Mouse (Mus musculus) urinary bladder, postnatal 4 days (tissue): ENCODE measurements around the gene Ttc28.

Experiments used
- DNase-seq, 2 experiments: peaks; one replicate each; pipeline ENCODE4 v3.0.0; 2021 to 2022; ENCODE audit warnings: low spot score in 2 of 2

Gene Ttc28

DNA sequence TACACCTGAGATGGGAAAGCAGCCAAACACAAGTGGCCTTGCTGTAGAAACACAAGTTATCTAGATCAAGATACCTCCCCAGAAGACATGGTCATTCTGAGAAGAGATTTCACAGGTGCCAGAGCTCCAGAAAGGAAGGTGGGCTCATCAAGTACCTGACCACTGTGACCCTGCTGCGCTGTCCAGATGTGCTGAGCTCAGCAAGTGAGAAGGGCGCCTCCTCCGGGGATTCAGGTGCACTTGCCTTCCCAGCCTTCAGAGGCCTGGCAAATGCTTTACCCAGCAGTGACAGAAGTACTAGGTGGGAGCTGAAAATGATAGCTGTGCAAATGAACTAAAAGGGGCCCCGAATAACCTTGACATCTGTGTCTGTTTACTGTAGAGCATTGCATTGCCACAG is 78.6 kb downstream of the Ttc28 start:
- no peak for DNase-seq

DNA sequence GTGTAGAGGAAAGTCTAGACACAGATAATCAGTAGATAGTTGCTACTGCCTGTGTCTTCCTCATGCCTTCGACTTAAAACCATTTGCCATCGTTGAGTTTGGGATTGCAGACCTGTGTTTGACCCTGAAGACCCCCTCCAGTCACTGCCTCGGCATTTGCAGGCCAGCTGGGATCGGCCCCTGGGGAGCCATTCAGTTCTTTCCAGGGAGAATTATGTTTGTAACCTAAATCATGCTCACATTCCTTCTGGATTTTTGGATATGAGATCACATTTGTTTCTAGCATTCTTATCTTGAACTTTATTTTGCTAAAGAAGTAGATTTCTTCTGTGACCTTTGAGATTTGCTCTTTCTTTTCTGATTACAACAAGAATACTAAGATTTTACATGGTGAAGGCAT is 80.5 kb downstream of the Ttc28 start:
- no peak for DNase-seq

GRCm38 (mm10) chr5:110960890-110961289 is 81.3 kb downstream of the Ttc28 start:
- no peak for DNase-seq

DNA sequence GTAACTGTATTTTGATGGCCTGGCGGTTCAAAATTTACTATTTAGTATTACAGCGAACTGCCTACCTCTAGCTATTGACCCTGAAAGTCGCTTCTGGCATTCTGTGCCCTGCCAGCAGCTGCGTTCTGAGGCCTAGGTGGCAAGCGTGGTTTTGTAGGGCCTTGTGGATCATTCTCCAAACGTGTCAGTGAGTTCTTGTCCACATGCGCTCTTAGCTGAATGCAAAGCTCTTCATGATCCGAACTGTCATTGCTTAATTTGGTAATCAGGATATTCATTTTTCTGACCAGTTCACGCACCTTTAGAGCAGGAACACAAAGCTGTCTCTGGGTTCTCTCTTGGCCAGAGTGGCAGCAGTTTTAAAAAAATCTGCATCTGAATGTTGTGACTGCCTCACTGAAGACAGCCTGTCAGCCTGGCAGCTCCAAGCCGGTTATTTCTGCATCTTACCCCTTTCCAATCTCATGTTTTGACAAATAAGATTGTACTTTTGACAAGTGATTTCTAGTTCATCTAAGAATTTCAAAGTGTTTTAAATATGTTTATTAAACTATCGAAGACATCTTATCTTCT is 88.0 kb downstream of the Ttc28 start:
- no peak for DNase-seq

DNA sequence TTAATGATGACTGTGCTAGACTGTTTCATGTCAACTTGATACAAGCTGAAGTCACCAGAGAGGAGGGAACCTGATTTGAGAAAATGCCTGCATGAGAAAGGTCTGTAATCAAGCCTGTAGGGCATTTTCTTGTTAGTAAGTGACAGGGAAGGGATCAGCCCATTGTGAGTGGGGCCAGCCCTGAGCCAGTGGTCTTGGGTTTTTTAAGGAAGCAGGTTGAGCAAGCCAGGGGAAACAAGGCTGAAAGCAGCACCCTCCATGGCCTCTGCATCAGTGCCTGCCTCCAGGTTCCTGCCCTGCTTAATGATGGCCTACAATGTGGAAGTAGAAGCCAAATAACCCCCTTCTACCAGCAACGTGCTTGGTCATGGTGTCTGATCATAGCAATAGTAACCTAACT is 89.0 kb downstream of the Ttc28 start:
- no peak for DNase-seq

DNA sequence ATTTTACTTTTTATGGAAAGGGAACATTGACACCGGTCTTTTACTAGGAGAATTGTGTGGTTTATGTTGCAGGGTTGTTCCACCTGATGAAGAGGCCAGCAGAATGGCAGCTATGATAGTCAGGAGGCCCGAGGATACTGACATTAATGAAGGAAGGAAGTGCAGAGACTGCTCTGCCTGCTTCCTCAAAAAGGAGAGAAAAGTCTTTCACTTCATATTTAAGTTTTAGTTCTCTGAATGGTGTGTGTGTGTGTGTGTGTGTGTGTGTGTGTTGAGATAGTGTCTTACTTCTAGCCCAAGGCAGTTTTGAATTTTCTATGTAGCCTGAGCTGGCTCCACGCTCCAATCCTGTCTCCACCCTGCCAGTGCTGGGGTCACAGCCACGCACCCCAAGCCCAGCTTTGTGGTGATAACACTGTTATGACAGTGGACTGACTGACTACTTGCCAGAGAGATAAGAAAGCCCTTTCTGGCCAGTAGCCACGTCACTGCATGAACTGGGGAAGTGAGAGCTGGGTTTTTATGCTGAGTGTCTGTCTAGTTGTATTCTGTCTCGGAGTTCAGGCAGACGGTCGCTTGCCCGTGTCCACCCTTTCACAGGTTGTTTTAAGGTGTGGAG is 90.7 kb downstream of the Ttc28 start:
- DNase-seq = no peak

DNA sequence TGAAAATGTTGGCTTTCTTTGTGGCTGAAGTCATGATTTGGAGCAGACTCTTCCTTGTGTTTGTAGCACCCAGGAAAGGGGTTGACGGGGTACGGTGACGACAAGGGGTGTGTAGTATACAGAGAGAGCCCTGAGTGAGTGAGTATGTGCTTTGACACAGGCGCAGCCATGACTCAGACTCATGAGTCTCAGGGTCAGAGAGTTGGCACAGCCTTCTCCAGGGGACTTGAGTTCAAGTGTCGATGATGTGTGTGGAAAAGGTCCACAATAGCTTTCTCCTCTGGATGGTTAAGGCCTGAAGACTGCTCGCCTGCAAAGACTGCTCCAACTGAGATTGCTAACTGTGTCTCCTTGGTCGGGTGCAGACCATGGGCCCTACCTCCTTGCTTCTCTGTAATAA is 97.1 kb downstream of the Ttc28 start:
- no peak for DNase-seq

DNA sequence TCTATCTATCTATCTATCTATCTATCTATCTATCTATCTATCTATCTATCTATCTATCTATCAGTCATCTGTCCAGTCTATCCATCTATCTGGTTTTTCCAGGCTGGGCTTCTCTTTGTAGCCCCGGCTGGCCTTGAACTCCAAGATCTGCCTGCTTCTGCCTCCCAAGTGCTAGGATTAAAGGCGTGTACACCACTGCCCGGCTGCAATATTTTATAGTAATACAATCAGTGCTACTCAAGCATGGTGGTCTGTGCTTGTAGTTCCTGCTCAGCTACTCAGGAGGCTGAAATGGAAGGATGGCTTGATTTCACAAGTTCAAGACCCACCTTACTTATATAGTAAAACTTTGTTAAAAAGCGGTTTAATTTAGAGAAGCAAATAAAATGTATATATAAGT is 98.2 kb downstream of the Ttc28 start:
- DNase-seq = no peak

DNA sequence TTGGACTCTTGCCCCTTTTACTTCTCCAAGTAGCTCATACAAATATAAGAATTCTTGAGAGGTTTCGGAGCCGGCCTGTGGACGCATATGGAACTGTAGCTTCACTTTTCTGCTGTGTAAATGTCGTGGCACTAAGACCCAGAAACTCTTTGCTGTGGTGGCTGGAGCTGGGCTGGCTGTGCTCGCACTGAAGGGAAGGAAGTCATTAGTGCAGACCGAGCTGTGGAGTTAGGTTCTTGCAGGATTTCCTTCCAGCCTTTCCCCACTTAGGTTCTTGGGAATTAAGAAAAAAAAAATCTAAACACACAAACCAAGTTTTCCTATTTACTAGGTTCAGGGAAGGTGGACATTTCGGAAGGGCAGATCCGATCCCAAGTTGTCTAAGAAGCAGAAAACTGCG is 98.9 kb downstream of the Ttc28 start:
- peak; percentile 73 to 81 for DNase-seq

- peak in 1 of 2 experiments; percentile 39 for DNase-seq
Measured at GRCm38 (mm10) chr5:110979011-110979860, 99.6 kb downstream of the Ttc28 start.

GRCm38 (mm10) chr5:110979861-110980346 is 100.3 kb downstream of the Ttc28 start:
- peak in 1 of 2 experiments; percentile 52 for DNase-seq

DNA sequence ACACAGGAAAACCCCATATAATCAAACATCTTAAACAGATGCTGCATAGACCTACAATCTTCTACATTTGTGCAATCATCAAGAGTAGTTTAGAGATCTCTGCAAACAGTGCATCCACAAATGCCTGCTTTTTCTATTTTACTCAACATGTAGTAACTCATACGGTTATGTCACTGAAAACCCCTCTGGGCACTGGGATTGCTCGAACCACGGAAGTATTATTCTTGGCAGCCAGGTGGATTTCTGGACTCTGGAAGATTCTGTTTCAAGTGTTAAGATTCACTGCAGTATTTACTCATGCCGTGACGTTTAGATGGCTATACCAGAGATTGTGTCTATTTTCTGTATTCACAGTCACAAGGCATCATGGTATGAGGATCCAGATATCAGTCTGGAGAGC is 101.0 kb downstream of the Ttc28 start:
- no peak for DNase-seq

DNA sequence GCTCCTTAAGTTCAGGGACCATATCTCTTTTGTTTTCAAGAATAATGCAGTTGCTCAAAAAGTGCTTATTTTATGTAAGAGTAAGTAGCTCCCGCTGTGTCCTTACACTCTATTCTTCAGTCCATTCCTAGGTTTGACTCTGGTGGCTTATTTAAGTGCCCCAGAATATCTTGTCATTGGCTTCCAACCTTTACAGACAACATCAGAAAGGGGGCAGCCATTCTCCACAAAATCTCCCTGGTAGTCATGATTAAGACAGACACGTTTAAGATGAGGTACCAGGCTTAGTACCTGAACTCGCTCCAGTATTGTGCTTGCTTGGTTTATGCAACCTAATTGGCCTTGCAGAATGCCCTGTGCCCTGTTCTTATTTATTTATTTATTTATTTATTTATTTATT is 102.8 kb downstream of the Ttc28 start:
- DNase-seq = no peak

GRCm38 (mm10) chr5:110984136-110984681 is 104.6 kb downstream of the Ttc28 start:
- DNase-seq = no peak

- no peak for DNase-seq
Measured at GRCm38 (mm10) chr5:110996835-110997539, 117.4 kb downstream of the Ttc28 start.

GRCm38 (mm10) chr5:110997692-110998091 is 118.1 kb downstream of the Ttc28 start:
- DNase-seq = no peak

DNA sequence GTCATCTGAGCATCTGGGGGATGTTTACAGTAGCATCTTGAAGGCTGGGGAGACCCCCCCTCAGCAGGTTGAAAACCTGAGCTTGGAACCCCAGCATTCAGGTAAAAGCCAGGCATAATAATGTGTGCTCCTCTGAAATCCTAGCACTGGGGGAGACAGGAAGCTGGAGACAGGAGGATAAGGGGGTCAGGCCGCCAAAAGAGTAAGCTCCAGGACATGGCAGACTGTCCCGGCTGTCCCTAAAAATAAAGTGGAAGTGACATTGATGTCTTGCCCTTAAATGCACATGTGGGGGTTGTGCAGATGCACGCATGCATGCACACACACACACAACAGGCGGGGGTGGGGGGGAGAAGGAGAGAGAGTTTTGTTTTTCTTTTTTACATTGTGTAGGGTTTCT is 118.7 kb downstream of the Ttc28 start:
- no peak for DNase-seq

- DNase-seq = no peak
Measured at GRCm38 (mm10) chr5:111000953-111001352, 121.3 kb downstream of the Ttc28 start.

- no peak for DNase-seq
Measured at GRCm38 (mm10) chr5:111003220-111003619, 123.6 kb downstream of the Ttc28 start.

DNA sequence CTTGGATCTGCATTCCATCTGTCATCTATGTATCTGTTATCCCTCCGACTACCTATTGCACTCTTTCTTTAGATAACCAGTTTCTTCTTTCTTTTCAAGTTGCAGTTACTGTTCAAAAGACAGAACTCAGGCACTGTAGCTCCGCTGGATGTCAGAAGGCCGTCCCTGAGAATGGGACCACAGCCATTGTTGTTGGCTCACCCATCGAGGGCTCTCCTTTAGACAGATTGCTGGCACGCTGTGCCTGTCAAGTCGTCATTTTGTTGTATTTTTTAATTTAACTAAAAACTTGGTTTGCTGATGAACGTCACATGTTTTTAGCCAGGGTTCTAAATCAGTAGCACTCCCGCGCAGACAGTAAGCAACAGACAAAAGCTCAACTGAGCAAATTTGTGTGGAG is 124.1 kb downstream of the Ttc28 start:
- DNase-seq = no peak

GRCm38 (mm10) chr5:111006272-111007135 is 126.9 kb downstream of the Ttc28 start:
- no peak for DNase-seq
